Mouse (Mus musculus): ENCODE measurements around the gene BC030867. TPM values are rescaled to one million over a fixed set of nuclear protein-coding genes. Genes with fewer than 3 reads are reported as not detected.
A peak's percentile ranks its signal among the peaks of the same experiment; 100 is the strongest.

The BC030867 gene
- total RNA-seq, 2 experiments from 2014 or later = 1.0 to 2.0 TPM

DNA sequence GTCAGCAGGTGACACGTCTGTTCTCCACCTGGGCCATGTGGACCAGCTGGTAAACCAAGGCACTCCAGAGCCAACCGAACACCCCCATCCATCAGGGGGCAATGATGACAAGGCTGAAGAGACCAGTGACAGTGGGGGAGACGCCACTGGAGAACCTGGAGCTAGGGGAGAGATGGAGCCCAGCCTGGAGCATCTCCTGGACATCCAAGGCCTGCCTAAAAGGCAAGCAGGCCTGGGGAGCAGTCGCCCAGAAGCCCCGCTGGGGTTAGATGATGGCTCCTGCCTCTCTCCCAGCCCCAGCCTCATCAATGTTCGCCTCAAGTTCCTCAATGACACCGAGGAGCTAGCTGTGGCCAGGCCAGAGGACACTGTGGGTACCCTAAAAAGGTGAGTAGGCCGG is 38.8 kb downstream of the BC030867 start:
- DNase-seq (ENCODE audit: extremely low spot score in 1 of 2, low spot score in 2 of 2) = no peak
- no peak for TF ChIP-seq CTCF (IDR thresholded peaks at IDR 0.05)
- intact Hi-C loops (cut with DNase I) = no loop called here
- no peak overlapping the region for H3K4me3 ChIP-seq
- H3K27ac ChIP-seq = no peak overlapping the region

DNA sequence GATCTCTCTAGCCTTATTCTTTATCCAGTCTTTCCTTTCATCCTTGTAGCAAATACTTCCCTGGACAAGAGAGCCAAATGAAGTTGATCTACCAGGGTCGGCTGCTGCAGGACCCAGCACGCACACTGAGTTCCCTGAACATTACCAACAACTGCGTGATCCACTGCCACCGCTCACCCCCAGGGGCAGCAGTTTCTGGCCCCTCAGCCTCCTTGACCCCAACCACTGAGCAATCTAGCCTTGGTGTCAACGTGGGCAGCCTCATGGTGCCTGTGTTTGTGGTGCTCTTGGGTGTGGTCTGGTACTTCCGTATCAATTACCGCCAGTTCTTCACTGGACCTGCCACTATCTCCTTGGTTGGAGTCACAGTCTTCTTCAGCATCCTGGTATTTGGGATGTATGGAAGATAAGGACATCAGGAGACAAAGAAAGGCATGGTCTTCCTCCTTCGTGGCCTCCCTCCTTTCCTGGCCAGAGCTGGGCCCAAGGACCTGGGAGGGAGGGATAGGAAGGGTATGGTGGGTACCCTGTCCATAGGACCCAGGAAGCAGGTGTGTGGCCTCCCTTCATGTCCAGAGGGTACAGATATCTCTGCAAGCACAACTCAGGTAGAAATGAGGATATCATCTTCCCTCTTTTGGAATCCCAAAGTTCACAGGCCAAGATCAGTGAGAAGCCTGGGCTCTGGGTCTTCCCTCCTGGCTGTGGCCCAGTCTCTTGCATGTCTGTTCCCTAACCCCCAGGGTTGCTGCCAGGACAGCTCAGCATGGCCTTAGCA is 39.5 kb downstream of the BC030867 start:
- no peak for TF ChIP-seq CTCF (IDR thresholded peaks at IDR 0.05)
- intact Hi-C loops (cut with DNase I) = no loop called here
- H3K4me3 ChIP-seq = no peak overlapping the region
- H3K27ac ChIP-seq = no peak overlapping the region
- no peak for DNase-seq (ENCODE audit: extremely low spot score in 1 of 2, low spot score in 2 of 2)

DNA sequence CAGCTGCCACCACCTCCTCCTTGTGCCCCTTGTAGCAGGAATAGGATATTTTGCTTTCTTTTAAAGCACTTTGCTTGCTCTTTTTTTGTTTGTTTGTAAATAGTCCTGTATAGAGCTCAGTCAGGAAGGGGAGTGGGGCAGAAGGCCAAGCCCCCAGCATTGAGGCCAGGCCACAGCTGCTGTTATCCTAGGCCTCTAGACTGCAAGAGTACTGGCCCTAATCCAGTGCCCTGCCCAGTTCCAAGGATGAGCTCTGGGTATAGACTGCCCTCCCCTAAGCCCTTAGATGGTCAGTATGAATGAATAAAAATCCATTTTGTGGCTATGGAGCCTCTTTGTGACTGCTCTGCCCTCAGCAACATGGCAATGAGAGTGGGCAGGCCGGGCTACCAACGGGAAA is 40.2 kb downstream of the BC030867 start:
- TF ChIP-seq CTCF (IDR thresholded peaks at IDR 0.05) = no peak
- no peak overlapping the region for H3K4me3 ChIP-seq
- intact Hi-C loops (cut with DNase I) = no loop called here
- no peak overlapping the region for H3K27ac ChIP-seq
- DNase-seq (ENCODE audit: extremely low spot score in 1 of 2, low spot score in 2 of 2) = no peak

DNA sequence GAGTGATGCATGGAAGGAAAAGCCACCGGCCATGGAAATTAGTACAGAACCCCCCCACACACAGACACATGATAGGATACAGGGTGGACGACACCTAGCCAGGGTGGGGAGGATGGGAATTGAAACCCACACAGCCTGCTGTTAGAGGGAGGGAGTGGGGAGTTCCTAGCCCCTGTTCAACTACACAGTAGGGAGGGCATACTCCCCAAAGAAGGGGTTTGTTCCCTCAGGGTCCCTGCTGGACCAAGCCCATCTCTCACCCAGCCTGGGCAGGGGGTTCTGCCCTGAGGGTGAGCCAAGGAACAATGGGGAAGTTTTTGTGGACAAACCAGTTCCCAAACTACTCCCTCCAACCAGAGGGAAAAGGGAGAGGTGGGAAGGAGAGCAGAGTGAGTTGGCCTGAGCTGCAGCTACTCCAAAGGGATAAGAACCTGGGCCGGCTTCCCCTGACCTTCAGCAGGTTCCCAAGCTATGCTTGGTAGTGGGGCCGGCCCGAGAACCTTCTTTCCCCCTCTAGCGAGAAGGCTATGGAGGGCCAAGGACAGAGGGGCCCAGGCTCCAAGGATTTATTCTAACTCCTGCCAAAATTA is 40.9 kb downstream of the BC030867 start:
- intact Hi-C loops (cut with DNase I) = no loop called here

DNA sequence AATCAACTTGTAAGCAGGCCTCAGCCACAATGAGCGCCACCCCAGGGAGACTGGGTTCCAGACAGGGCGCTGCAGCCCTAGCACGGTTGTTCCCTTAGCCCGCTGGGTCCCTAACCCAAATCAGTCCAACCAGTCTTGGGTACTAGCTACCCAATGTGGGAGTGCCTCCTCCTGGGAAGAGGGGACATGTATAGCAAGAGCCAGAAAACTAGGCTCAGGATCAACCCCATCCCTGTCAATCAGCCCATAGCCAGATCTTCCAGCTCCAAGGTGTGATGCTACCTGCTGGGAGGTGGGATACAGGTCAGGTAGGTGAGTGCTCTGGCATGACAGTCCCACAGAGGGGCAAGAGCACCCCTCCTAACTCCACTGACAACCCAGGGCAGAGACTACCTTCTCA is 41.5 kb downstream of the BC030867 start:
- DNase-seq (ENCODE audit: extremely low spot score in 1 of 2, low spot score in 2 of 2) = no peak
- Histone ChIP-seq H3K4me3 (no peak overlapping the region), H3K27ac (no peak overlapping the region)
- intact Hi-C loops (cut with DNase I) = no loop called here
- TF ChIP-seq CTCF (IDR thresholded peaks at IDR 0.05) = no peak

More for the DNA sequence above, 40.9 kb downstream of the BC030867 start:
- TF ChIP-seq CTCF (IDR thresholded peaks at IDR 0.05) = no peak
- H3K27ac ChIP-seq = no peak overlapping the region
- H3K4me3 ChIP-seq = no peak overlapping the region
- no peak for DNase-seq (ENCODE audit: extremely low spot score in 1 of 2, low spot score in 2 of 2)

DNA sequence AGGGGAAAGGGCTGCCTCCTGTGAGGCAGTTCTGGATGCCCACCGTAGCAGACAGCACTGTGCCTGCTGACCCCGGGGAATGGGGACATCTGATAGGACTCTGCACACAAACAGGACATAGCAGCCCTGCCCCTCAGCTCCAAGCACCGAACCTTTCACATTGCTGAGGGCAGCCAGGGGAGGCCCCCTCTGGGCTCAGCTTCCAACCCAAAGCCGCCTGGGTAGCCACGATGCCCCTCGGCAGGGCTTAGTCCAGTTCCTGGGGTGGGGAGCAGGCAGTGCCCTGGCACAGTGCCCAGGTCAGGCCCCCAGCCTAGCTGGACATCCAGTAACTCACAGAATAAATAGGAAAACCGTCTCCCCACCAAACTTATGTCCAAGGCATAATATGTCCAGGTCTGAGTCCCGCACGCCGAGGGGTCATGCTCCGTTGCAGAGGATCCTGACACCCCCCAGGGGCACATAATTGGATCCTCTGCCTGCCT is 42.4 kb downstream of the BC030867 start:
- no peak overlapping the region for H3K4me3 ChIP-seq
- no peak for DNase-seq (ENCODE audit: extremely low spot score in 1 of 2, low spot score in 2 of 2)
- no peak for TF ChIP-seq CTCF (IDR thresholded peaks at IDR 0.05)
- H3K27ac ChIP-seq = no peak overlapping the region
- intact Hi-C loops (cut with DNase I) = no loop called here

- DNase-seq (ENCODE audit: extremely low spot score in 1 of 2, low spot score in 2 of 2) = no peak
- Histone ChIP-seq H3K27ac (no peak overlapping the region), H3K4me3 (no peak overlapping the region)
- TF ChIP-seq CTCF (IDR thresholded peaks at IDR 0.05) = no peak
- intact Hi-C loops (cut with DNase I) = no loop called here
Observed at GRCm38 (mm10) chr11:102293971-102294370, 45.3 kb downstream of the BC030867 start.

DNA sequence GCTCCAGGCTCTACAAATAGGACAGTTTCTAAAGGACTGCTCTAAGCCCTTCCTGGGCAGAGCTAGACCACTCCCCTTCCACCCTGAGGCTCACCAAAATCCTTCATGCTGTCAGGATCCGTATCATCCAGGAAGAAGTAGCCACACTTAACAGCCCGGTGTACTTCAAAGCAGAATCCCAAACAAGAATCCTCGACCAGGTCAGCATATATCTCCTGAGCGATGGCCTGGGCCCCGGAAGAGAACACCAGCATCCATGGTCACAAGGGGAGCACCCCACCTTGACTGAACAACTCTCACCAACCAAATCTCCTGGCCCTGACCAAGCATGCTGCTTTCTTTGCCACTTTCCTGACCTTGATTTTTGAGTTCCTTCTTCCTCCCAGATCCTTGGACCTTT is 45.7 kb downstream of the BC030867 start:
- Histone ChIP-seq H3K4me3 (peak overlapping the region; percentile 86), H3K27ac (no peak overlapping the region)
- no peak for DNase-seq (ENCODE audit: extremely low spot score in 1 of 2, low spot score in 2 of 2)
- TF ChIP-seq CTCF (IDR thresholded peaks at IDR 0.05) = no peak
- intact Hi-C loops (cut with DNase I) = no loop called here

DNA sequence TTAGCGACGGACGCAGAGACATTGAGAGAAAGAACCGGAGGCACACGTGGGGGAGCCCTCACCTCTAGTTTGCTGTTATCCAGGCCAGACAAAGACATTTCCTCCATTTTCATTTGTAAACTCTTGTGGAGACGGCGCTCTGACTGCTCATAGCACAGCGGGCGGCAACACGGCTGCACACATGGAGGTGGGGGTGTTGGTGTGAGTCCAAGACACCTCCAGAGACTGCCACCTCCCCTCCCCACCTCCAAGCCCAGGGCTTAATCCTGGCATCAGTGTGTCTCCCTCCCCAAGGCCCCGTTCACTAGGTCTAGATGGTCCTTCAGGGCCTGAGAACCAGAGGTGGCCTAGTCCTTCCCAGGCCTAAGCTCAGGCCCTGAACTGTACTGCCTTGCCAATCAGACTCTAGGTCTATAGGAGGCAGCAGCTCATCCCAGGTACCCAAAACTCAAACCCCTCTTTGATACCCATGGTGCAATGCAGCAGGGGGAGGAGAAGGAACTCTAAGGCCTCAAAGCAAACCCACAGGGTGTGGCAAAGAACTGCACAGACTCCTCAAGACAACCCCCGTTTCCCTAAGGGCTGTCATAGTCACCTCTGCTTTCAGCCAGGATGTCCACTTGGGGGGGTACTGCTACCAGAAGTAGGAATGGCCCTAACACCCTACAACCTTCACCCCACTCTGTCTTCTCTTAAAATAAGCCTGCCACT is 46.4 kb downstream of the BC030867 start:
- intact Hi-C loops (cut with DNase I) = loop anchor here (1.0 kb wide), 1 partner anchor 9 kb away; no protein-coding TSS in a partner anchor
- no peak for DNase-seq (ENCODE audit: extremely low spot score in 1 of 2, low spot score in 2 of 2)
- Histone ChIP-seq H3K27ac (peak overlapping the region; percentile 90), H3K4me3 (peak overlapping the region; percentile 86)
- 0 out of 2 replicates have a peak, but pooled peaks have one; percentile 2 for TF ChIP-seq CTCF (IDR thresholded peaks at IDR 0.05)

- peak in 1 of 2 experiments; percentile 42 for DNase-seq (ENCODE audit: extremely low spot score in 1 of 2, low spot score in 2 of 2)
- Histone ChIP-seq H3K4me3 (peak overlapping the region; percentile 86), H3K27ac (peak overlapping the region; percentile 90)
- intact Hi-C loops (cut with DNase I) = loop anchor here (1.0 to 2.0 kb wide), 3 partner anchors 10 to 115 kb away; no protein-coding TSS in a partner anchor
- TF ChIP-seq CTCF (IDR thresholded peaks at IDR 0.05) = no peak
Observed at GRCm38 (mm10) chr11:102295598-102296471, 47.2 kb downstream of the BC030867 start.
